Mouse (Mus musculus) retina, postnatal 1 day (tissue): ENCODE results near the gene Ctnnbl1.
A peak's percentile ranks its signal among the peaks of the same experiment; 100 is the strongest.

Source experiments
- DNase-seq: peaks from one replicate; pipeline ENCODE4 v3.0.0-alpha.2; 2012

The Ctnnbl1 gene

GRCm38 (mm10) chr2:157736854-157737850, at the start of gene Ctnnbl1:
Gene Ctnnbl1 (plus strand): TSS chr2:157737401.
- peak; percentile 99 for DNase-seq

GRCm38 (mm10) chr2:157687506-157687905, 49.7 kb upstream of the Ctnnbl1 start:
- DNase-seq: no peak

- peak; percentile 30 for DNase-seq
These were observed 45.7 kb upstream of the Ctnnbl1 start for GRCm38 (mm10) chr2:157691266-157692105.

GRCm38 (mm10) chr2:157692365-157692932, 44.8 kb upstream of the Ctnnbl1 start:
- peak; percentile 80 for DNase-seq

GRCm38 (mm10) chr2:157693576-157693975, 43.6 kb upstream of the Ctnnbl1 start:
- no peak for DNase-seq

- DNase-seq: peak; percentile 94
These were observed 40.9 kb upstream of the Ctnnbl1 start for GRCm38 (mm10) chr2:157696297-157696731.

- peak; percentile 47 for DNase-seq
These were observed 34.0 kb upstream of the Ctnnbl1 start for GRCm38 (mm10) chr2:157703155-157703554.

GRCm38 (mm10) chr2:157704991-157705776, 32.0 kb upstream of the Ctnnbl1 start:
- DNase-seq: peak; percentile 92

- DNase-seq: no peak
These were observed 31.4 kb upstream of the Ctnnbl1 start for GRCm38 (mm10) chr2:157705777-157706158.

GRCm38 (mm10) chr2:157707191-157707923, 29.8 kb upstream of the Ctnnbl1 start:
- no peak for DNase-seq

GRCm38 (mm10) chr2:157712677-157713076, 24.5 kb upstream of the Ctnnbl1 start:
- no peak for DNase-seq

- no peak for DNase-seq
These were observed 21.5 kb upstream of the Ctnnbl1 start for GRCm38 (mm10) chr2:157715586-157716191.

- peak; percentile 5 for DNase-seq
These were observed 18.8 kb upstream of the Ctnnbl1 start for GRCm38 (mm10) chr2:157718441-157718840.

GRCm38 (mm10) chr2:157723883-157724573, 13.2 kb upstream of the Ctnnbl1 start:
- peak; percentile 59 for DNase-seq

GRCm38 (mm10) chr2:157724574-157724914, 12.7 kb upstream of the Ctnnbl1 start:
- no peak for DNase-seq

- DNase-seq: no peak
These were observed 7.4 kb downstream of the Ctnnbl1 start for GRCm38 (mm10) chr2:157744619-157745018.

GRCm38 (mm10) chr2:157745735-157746134, 8.5 kb downstream of the Ctnnbl1 start:
- DNase-seq: no peak

- peak; percentile 33 for DNase-seq
These were observed 9.4 kb downstream of the Ctnnbl1 start for GRCm38 (mm10) chr2:157746558-157746957.

- DNase-seq: no peak
These were observed 10.8 kb downstream of the Ctnnbl1 start for GRCm38 (mm10) chr2:157747989-157748388.

GRCm38 (mm10) chr2:157750481-157750880, 13.3 kb downstream of the Ctnnbl1 start:
- no peak for DNase-seq
